Mouse (Mus musculus) hindbrain, embryonic 10.5 days (tissue): ENCODE results near the gene Rilpl1. TPM values are rescaled to one million over a fixed set of nuclear protein-coding genes. Genes with fewer than 3 reads are reported as not detected.

ENCODE experiments used
- DNase-seq: peaks from one replicate; pipeline ENCODE4 v3.0.0-alpha.2; 2017; ENCODE audit warnings: low spot score
- H3K27ac ChIP-seq: fragments of 300-500 bp; sonication (generic); 2 replicates; pipeline ENCODE4 v1.5.1; 2016; ENCODE audit warnings: mild to moderate bottlenecking, moderate library complexity
- H3K27me3 ChIP-seq: fragments of 300-500 bp; sonication (generic); 2 replicates; pipeline ENCODE4 v1.6.1; 2016; ENCODE audit warnings: mild to moderate bottlenecking; ENCODE audit not compliant: poor library complexity, insufficient read depth, severe bottlenecking
- H3K36me3 ChIP-seq: fragments of 300-500 bp; sonication (generic); 2 replicates; pipeline ENCODE4 v1.6.1; 2016; ENCODE audit warnings: mild to moderate bottlenecking, moderate library complexity
- H3K4me1 ChIP-seq: fragments of 300-500 bp; sonication (generic); replicated peaks from 2 replicates; pipeline ENCODE4 v1.6.1; 2016; ENCODE audit warnings: mild to moderate bottlenecking
- H3K4me3 ChIP-seq: fragments of 300-500 bp; sonication (generic); 2 replicates; pipeline ENCODE4 v1.5.1; 2016; ENCODE audit warnings: mild to moderate bottlenecking, moderate library complexity
- H3K9me3 ChIP-seq: fragments of 300-500 bp; sonication (generic); 2 replicates; pipeline ENCODE4 v1.6.1; 2016; ENCODE audit warnings: mild to moderate bottlenecking, moderate library complexity
- WGBS: fragments of 180-500 bp; shearing (Covaris S2); methylation state at CpG from one replicate; pipeline ENCODE4 v1.1.7; 2016; 5-methylcytosine and 5-hydroxymethylcytosine counted together
- polyA plus RNA-seq: library from polyadenylated mRNA; unstranded; fragments of >200 nt; fragmentation: Nextera tagmentation; extraction: Ambion mirVana; gene quantifications from 2 replicates; pipeline ENCODE4 v1.2.1, GENCODE M21; 2016

The Rilpl1 gene
- polyA plus RNA-seq, 1 experiment from 2014 or later: 19.6 TPM

GRCm38 (mm10) chr5:124524943-124525342 is 6.2 kb downstream of the Rilpl1 start:
- Histone ChIP-seq H3K9me3 (0 out of 2 replicates have a peak, but pooled peaks cover 5% of the 10 kb centered on the region), H3K4me3 (no peak overlapping the region), H3K27ac (no peak overlapping the region), H3K4me1 (peaks cover 21% of the 10 kb centered on the region), H3K36me3 (peaks cover 64% of the 10 kb centered on the region), H3K27me3 (no peaks in the 10 kb centered on the region)
- WGBS: 93% methylated on average over 5 of the region's 5 CpGs
- DNase-seq: no peak

GRCm38 (mm10) chr5:124523032-124523431 is 8.2 kb downstream of the Rilpl1 start:
- Histone ChIP-seq H3K9me3 (0 out of 2 replicates have a peak, but pooled peaks cover 5% of the 10 kb centered on the region), H3K27ac (no peak overlapping the region), H3K27me3 (no peaks in the 10 kb centered on the region), H3K36me3 (peaks cover 80% of the 10 kb centered on the region), H3K4me1 (peaks cover 10% of the 10 kb centered on the region), H3K4me3 (no peak overlapping the region)
- WGBS: 93% methylated on average over 8 of the region's 8 CpGs
- DNase-seq: no peak

- H3K27me3 ChIP-seq: no peaks in the 10 kb centered on the region
- 0 out of 2 replicates have a peak, but pooled peaks cover 5% of the 10 kb centered on the region for H3K9me3 ChIP-seq
- no peak for DNase-seq
- no peak overlapping the region for H3K4me3 ChIP-seq
- no peak overlapping the region for H3K27ac ChIP-seq
- 85% methylated on average over 4 of the region's 4 CpGs for WGBS
- peaks cover 89% of the 10 kb centered on the region for H3K36me3 ChIP-seq
- peaks cover 8% of the 10 kb centered on the region for H3K4me1 ChIP-seq
These were observed 9.6 kb downstream of the Rilpl1 start for GRCm38 (mm10) chr5:124521588-124521987.

GRCm38 (mm10) chr5:124518648-124519047 is 12.5 kb downstream of the Rilpl1 start:
- DNase-seq: no peak
- H3K4me1 ChIP-seq: peaks cover 8% of the 10 kb centered on the region
- WGBS: 42% methylated on average over 10 of the region's 10 CpGs
- H3K4me3 ChIP-seq: no peak overlapping the region
- no peak overlapping the region for H3K27ac ChIP-seq
- 0 out of 2 replicates have a peak, but pooled peaks cover 2% of the 10 kb centered on the region for H3K9me3 ChIP-seq
- H3K27me3 ChIP-seq: no peaks in the 10 kb centered on the region
- H3K36me3 ChIP-seq: peaks cover 86% of the 10 kb centered on the region

- DNase-seq: no peak
- Histone ChIP-seq H3K4me1 (peaks cover 8% of the 10 kb centered on the region), H3K27me3 (no peaks in the 10 kb centered on the region), H3K9me3 (no peaks in the 10 kb centered on the region), H3K27ac (no peak overlapping the region), H3K36me3 (peaks cover 89% of the 10 kb centered on the region), H3K4me3 (no peak overlapping the region)
- WGBS: 82% methylated on average over 5 of the region's 5 CpGs
These were observed 15.4 kb downstream of the Rilpl1 start for GRCm38 (mm10) chr5:124515789-124516188.

- WGBS: 88% methylated on average over 10 of the region's 10 CpGs
- peaks cover 95% of the 10 kb centered on the region for H3K36me3 ChIP-seq
These were observed 20.6 kb downstream of the Rilpl1 start for GRCm38 (mm10) chr5:124510536-124511050.

GRCm38 (mm10) chr5:124509742-124510237 is 21.4 kb downstream of the Rilpl1 start:
- WGBS: 77% methylated on average over 12 of the region's 12 CpGs
- Histone ChIP-seq H3K4me3 (no peak overlapping the region), H3K9me3 (no peaks in the 10 kb centered on the region), H3K36me3 (peaks cover 95% of the 10 kb centered on the region), H3K27ac (no peak overlapping the region), H3K27me3 (no peaks in the 10 kb centered on the region), H3K4me1 (peaks cover 12% of the 10 kb centered on the region; the same call in 1 of the 2 replicates)
- no peak for DNase-seq

More at GRCm38 (mm10) chr5:124510536-124511050, 20.6 kb downstream of the Rilpl1 start:
- DNase-seq: no peak
- Histone ChIP-seq H3K27ac (no peak overlapping the region), H3K9me3 (no peaks in the 10 kb centered on the region), H3K4me3 (no peak overlapping the region), H3K4me1 (peaks cover 12% of the 10 kb centered on the region; the same call in 1 of the 2 replicates), H3K27me3 (no peaks in the 10 kb centered on the region)

GRCm38 (mm10) chr5:124509200-124509599 is 22.0 kb downstream of the Rilpl1 start:
- peaks cover 12% of the 10 kb centered on the region; the same call in 1 of the 2 replicates for H3K4me1 ChIP-seq
- DNase-seq: no peak
- H3K9me3 ChIP-seq: no peaks in the 10 kb centered on the region
- no peak overlapping the region for H3K4me3 ChIP-seq
- 93% methylated on average over 6 of the region's 6 CpGs for WGBS
- H3K36me3 ChIP-seq: peaks cover 95% of the 10 kb centered on the region
- H3K27me3 ChIP-seq: no peaks in the 10 kb centered on the region
- H3K27ac ChIP-seq: no peak overlapping the region

GRCm38 (mm10) chr5:124506731-124507359 is 24.3 kb downstream of the Rilpl1 start:
- DNase-seq: no peak
- H3K4me1 ChIP-seq: peaks cover 12% of the 10 kb centered on the region; the same call in 1 of the 2 replicates
- 72% methylated on average over 10 of the region's 10 CpGs for WGBS
- H3K9me3 ChIP-seq: no peaks in the 10 kb centered on the region
- no peak overlapping the region for H3K4me3 ChIP-seq
- peaks cover 95% of the 10 kb centered on the region for H3K36me3 ChIP-seq
- no peak overlapping the region for H3K27ac ChIP-seq
- H3K27me3 ChIP-seq: no peaks in the 10 kb centered on the region

GRCm38 (mm10) chr5:124505235-124505634 is 26.0 kb downstream of the Rilpl1 start:
- Histone ChIP-seq H3K4me3 (no peak overlapping the region), H3K27me3 (no peaks in the 10 kb centered on the region), H3K36me3 (peaks cover 94% of the 10 kb centered on the region), H3K4me1 (peaks cover 15% of the 10 kb centered on the region; the same call in 1 of the 2 replicates), H3K9me3 (no peaks in the 10 kb centered on the region), H3K27ac (no peak overlapping the region)
- 93% methylated on average over 4 of the region's 4 CpGs for WGBS
- no peak for DNase-seq

GRCm38 (mm10) chr5:124503742-124504141 is 27.4 kb downstream of the Rilpl1 start:
- Histone ChIP-seq H3K27ac (no peak overlapping the region), H3K9me3 (no peaks in the 10 kb centered on the region), H3K36me3 (peaks cover 79% of the 10 kb centered on the region), H3K4me3 (no peak overlapping the region), H3K4me1 (peaks cover 19% of the 10 kb centered on the region), H3K27me3 (no peaks in the 10 kb centered on the region)
- 66% methylated on average over 14 of the region's 14 CpGs for WGBS
- no peak for DNase-seq

GRCm38 (mm10) chr5:124501541-124501940 is 29.6 kb downstream of the Rilpl1 start:
- Histone ChIP-seq H3K36me3 (peaks cover 75% of the 10 kb centered on the region), H3K9me3 (no peaks in the 10 kb centered on the region), H3K27me3 (no peaks in the 10 kb centered on the region), H3K4me3 (no peak overlapping the region), H3K27ac (no peak overlapping the region), H3K4me1 (peaks cover 28% of the 10 kb centered on the region)
- no peak for DNase-seq
- WGBS: 90% methylated on average over 10 of the region's 10 CpGs

GRCm38 (mm10) chr5:124500573-124500972 is 30.6 kb downstream of the Rilpl1 start:
- Histone ChIP-seq H3K4me1 (peaks cover 37% of the 10 kb centered on the region), H3K27ac (no peak overlapping the region), H3K9me3 (no peaks in the 10 kb centered on the region), H3K36me3 (peaks cover 73% of the 10 kb centered on the region), H3K4me3 (no peak overlapping the region), H3K27me3 (no peaks in the 10 kb centered on the region)
- DNase-seq: no peak
- 93% methylated on average over 3 of the region's 3 CpGs for WGBS
